Mouse (Mus musculus) thymus, adult 2 months (tissue): ENCODE results near the gene Ptger2.

Experiments used
- CTCF ChIP-seq: fragments of 200-500 bp; IDR thresholded peaks from 2 replicates; pipeline ENCODE4 v1.5.1; 2012; ENCODE audit warnings: mild to moderate bottlenecking, control low read depth, low read length, moderate library complexity, borderline replicate concordance; ENCODE audit not compliant: control insufficient read depth, poor library complexity, insufficient read depth; ENCODE audit errors: extremely low read depth
- POLR2A ChIP-seq: fragments of 200-500 bp; IDR thresholded peaks from 2 replicates; pipeline ENCODE4 v1.6.1; 2012; ENCODE audit warnings: mild to moderate bottlenecking, low read length, control low read depth, moderate library complexity; ENCODE audit not compliant: control insufficient read depth, poor library complexity, insufficient read depth; ENCODE audit errors: extremely low read depth

GRCm38 (mm10) chr14:45038052-45038451 is 50.1 kb downstream of the Ptger2 start:
- TF ChIP-seq CTCF (no peak), POLR2A (no peak)
